Mouse (Mus musculus) ES-Bruce4 (cell line): ENCODE results near the gene Sult6b1. TPM values are rescaled to one million over a fixed set of nuclear protein-coding genes. Genes with fewer than 3 reads are reported as not detected.

ENCODE experiments used
- H3K27ac ChIP-seq: 2 replicates; pipeline ENCODE4 v1.5.1; 2012; ENCODE audit warnings: low read length, inconsistent platforms; ENCODE audit not compliant: insufficient read depth
- H3K27me3 ChIP-seq: 2 replicates; pipeline ENCODE4 v1.6.1; 2012; ENCODE audit warnings: mild to moderate bottlenecking, low read length, inconsistent platforms; ENCODE audit not compliant: control insufficient read depth, poor library complexity, insufficient read depth, severe bottlenecking
- H3K36me3 ChIP-seq: 2 replicates; pipeline ENCODE4 v1.6.1; 2012; ENCODE audit warnings: inconsistent platforms, mild to moderate bottlenecking, low read length, moderate library complexity; ENCODE audit not compliant: control insufficient read depth, poor library complexity, insufficient read depth, severe bottlenecking
- H3K4me1 ChIP-seq: one replicate; pipeline ENCODE4 v1.8.1; 2011; ENCODE audit warnings: low read length; ENCODE audit not compliant: control insufficient read depth, insufficient read depth
- H3K4me3 ChIP-seq: 2 replicates; pipeline ENCODE4 v1.5.1; 2011; ENCODE audit warnings: low read depth, mild to moderate bottlenecking, low read length
- H3K9ac ChIP-seq: 2 replicates; pipeline ENCODE4 v1.6.1; 2012; ENCODE audit warnings: low read depth, mild to moderate bottlenecking, inconsistent platforms; ENCODE audit not compliant: poor library complexity, severe bottlenecking
- H3K9me3 ChIP-seq: replicated peaks from 2 replicates; pipeline ENCODE4 v1.6.1; 2012; ENCODE audit warnings: mild to moderate bottlenecking, low read length, inconsistent platforms; ENCODE audit not compliant: control insufficient read depth, poor library complexity, insufficient read depth, severe bottlenecking
- CTCF ChIP-seq: IDR thresholded peaks from one replicate; pipeline ENCODE4 v1.8.1; 2011; ENCODE audit warnings: low read depth, low read length
- EP300 ChIP-seq: IDR thresholded peaks from 2 replicates; pipeline ENCODE4 v1.6.1; 2011; ENCODE audit warnings: low read depth, low read length; ENCODE audit not compliant: insufficient read depth
- POLR2A ChIP-seq: IDR thresholded peaks from one replicate; pipeline ENCODE4 v1.8.1; 2011; ENCODE audit warnings: low read length; ENCODE audit not compliant: insufficient read depth
- polyA plus RNA-seq: library from polyadenylated mRNA; stranded (reverse); fragments of >200 nt; gene quantifications from 2 replicates; pipeline ENCODE4 v1.2.4, GENCODE M21; 2011; ENCODE audit warnings: low read depth; ENCODE audit not compliant: missing spikeins, insufficient read depth, insufficient read length

Gene Sult6b1
- polyA plus RNA-seq, 1 experiment, result 7.8 TPM

GRCm38 (mm10) chr17:78915772-78916171 is 9.0 kb upstream of the Sult6b1 start:
- TF ChIP-seq POLR2A (no peak), CTCF (no peak), EP300 (no peak)
- Histone ChIP-seq H3K9me3 (no peaks in the 10 kb centered on the region), H3K36me3 (peaks cover 22% of the 10 kb centered on the region), H3K4me1 (no peaks in the 10 kb centered on the region), H3K9ac (peak overlapping the region; percentile 90), H3K27ac (peak overlapping the region; percentile 96), H3K27me3 (no peaks in the 10 kb centered on the region), H3K4me3 (peak overlapping the region; percentile 100)

GRCm38 (mm10) chr17:78913921-78914320 is 7.1 kb upstream of the Sult6b1 start:
- peaks cover 7% of the 10 kb centered on the region; the same call in 1 of the 2 replicates for H3K36me3 ChIP-seq
- no peaks in the 10 kb centered on the region for H3K27me3 ChIP-seq
- TF ChIP-seq CTCF (no peak), EP300 (peak; percentile 95), POLR2A (no peak)
- H3K4me1 ChIP-seq, result no peaks in the 10 kb centered on the region
- H3K9ac ChIP-seq, result peak overlapping the region; percentile 93
- peak overlapping the region; percentile 53 for H3K4me3 ChIP-seq
- peak overlapping the region; percentile 98 for H3K27ac ChIP-seq
- no peaks in the 10 kb centered on the region for H3K9me3 ChIP-seq

GRCm38 (mm10) chr17:78912861-78913281 is 6.1 kb upstream of the Sult6b1 start:
- Histone ChIP-seq H3K9me3 (no peaks in the 10 kb centered on the region), H3K4me3 (peak overlapping the region; percentile 100), H3K36me3 (no peaks in the 10 kb centered on the region), H3K9ac (peak overlapping the region; percentile 93), H3K27ac (peak overlapping the region; percentile 98), H3K4me1 (no peaks in the 10 kb centered on the region), H3K27me3 (no peaks in the 10 kb centered on the region)
- TF ChIP-seq CTCF (no peak), POLR2A (peak; percentile 78), EP300 (no peak)

GRCm38 (mm10) chr17:78909374-78909773 is 2.6 kb upstream of the Sult6b1 start:
- Histone ChIP-seq H3K9ac (no peak overlapping the region), H3K4me1 (no peaks in the 10 kb centered on the region), H3K27ac (no peak overlapping the region), H3K36me3 (no peaks in the 10 kb centered on the region), H3K27me3 (no peaks in the 10 kb centered on the region), H3K4me3 (no peak overlapping the region), H3K9me3 (no peaks in the 10 kb centered on the region)
- TF ChIP-seq EP300, result no peak
- TF ChIP-seq POLR2A, result no peak
- no peak for TF ChIP-seq CTCF

- Histone ChIP-seq H3K4me1 (peaks cover 1% of the 10 kb centered on the region), H3K27me3 (no peaks in the 10 kb centered on the region), H3K4me3 (no peak overlapping the region), H3K36me3 (no peaks in the 10 kb centered on the region), H3K27ac (no peak overlapping the region), H3K9me3 (no peaks in the 10 kb centered on the region), H3K9ac (no peak overlapping the region)
- TF ChIP-seq EP300 (no peak), CTCF (no peak), POLR2A (no peak)
Measured at GRCm38 (mm10) chr17:78903158-78903557, 3.6 kb downstream of the Sult6b1 start.

GRCm38 (mm10) chr17:78895394-78895793 is 11.4 kb downstream of the Sult6b1 start:
- Histone ChIP-seq H3K9ac (peak overlapping the region; percentile 73), H3K27ac (no peak overlapping the region), H3K36me3 (no peaks in the 10 kb centered on the region), H3K4me1 (no peaks in the 10 kb centered on the region), H3K9me3 (no peaks in the 10 kb centered on the region), H3K27me3 (no peaks in the 10 kb centered on the region), H3K4me3 (peak overlapping the region; percentile 93)
- TF ChIP-seq EP300 (no peak), CTCF (peak; percentile 42)
